Mouse (Mus musculus) small intestine, adult 2 months (tissue): ENCODE measurements at regions not wholly inside any gene's neighbourhood (a gene's known extent, or its start where the extent isn't known, plus 50 kb on each side); places are given as distances from the start of the nearest gene placed in this dataset.

ENCODE experiments used
- CTCF ChIP-seq: fragments of 200-500 bp; IDR thresholded peaks from 2 replicates; pipeline ENCODE4 v1.5.1; 2012; ENCODE audit warnings: low read depth, mild to moderate bottlenecking, control low read depth, inconsistent platforms, low read length, moderate library complexity, mixed read lengths; ENCODE audit not compliant: insufficient replicate concordance, insufficient read length; ENCODE audit errors: extremely low read depth
- POLR2A ChIP-seq: fragments of 200-500 bp; IDR thresholded peaks from 2 replicates; pipeline ENCODE4 v1.6.1; 2012; ENCODE audit warnings: low read depth, mild to moderate bottlenecking, control low read depth, inconsistent platforms, low read length, moderate library complexity

GRCm38 (mm10) chr4:125439856-125440255 lies 50.6 kb upstream of the Grik3 start:
- TF ChIP-seq CTCF (no peak), POLR2A (no peak)
